Mouse (Mus musculus): ENCODE measurements around the gene Amn. TPM values are rescaled to one million over a fixed set of nuclear protein-coding genes. Genes with fewer than 3 reads are reported as not detected.

Gene Amn
- total RNA-seq, 2 experiments from 2014 or later = not detected

DNA sequence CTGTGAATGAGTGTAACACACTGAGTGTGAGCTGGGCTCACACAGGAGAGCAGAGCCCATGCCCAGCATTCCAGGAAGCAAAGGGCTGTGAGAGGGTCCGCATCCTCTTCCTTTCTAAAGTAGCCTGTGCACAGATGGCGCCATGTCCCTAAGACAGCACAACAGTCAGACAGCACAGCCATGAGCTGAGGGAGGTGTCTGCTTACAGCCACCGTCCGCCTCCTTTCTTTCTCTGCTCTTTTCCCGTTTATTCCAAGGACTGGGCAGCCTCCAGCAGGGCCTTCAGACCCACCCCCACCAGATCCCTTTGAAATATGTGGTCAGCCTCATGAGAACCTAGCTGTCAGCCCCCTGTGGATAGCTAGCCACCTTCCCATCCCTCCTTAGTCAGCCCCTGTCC lies 5.7 kb upstream of the Amn start:
- DNase-seq (ENCODE audit: low spot score) = no peak
- intact Hi-C loops (cut with DNase I) = no loop called here

GRCm38 (mm10) chr12:111266592-111266991 lies 4.3 kb upstream of the Amn start:
- intact Hi-C loops (cut with DNase I) = no loop called here
- DNase-seq (ENCODE audit: low spot score) = no peak

DNA sequence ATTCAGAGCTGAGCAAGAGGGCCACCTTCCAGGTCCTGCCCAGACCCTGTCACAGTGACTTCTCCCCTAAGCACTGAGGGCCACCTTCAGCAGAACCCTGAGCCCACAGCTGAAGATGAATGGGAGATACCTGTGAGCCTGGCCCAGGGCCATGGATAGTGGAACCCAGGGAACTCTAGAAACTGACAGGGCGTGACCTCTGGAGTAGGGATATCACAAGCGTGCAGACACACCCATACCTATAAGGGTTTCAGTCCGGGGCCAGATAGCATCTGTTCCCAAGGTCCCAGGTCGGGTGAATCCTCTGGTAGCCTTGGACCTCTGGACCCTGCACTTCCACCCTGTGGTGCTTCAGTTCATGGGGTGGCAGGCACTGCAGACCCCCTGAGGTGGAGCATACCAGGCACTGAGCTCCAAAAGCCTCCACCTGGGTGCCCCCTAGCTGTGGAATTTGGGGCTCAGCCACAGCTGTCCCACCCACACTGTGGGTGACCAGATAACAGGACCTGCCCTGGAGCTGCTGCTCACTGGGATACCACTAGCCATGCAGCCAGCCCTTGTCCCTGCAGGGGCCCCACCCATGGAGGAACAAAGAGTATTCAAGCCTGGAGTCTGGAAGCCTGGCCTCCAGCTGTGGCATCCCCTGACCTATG lies 3.1 kb upstream of the Amn start:
- no peak for DNase-seq (ENCODE audit: low spot score)

GRCm38 (mm10) chr12:111271406-111271805 lies 511 bp downstream of the Amn start:
- intact Hi-C loops (cut with DNase I) = loop anchor here (5.0 kb wide), 1 partner anchor 141 kb away; no protein-coding TSS in a partner anchor
- DNase-seq (ENCODE audit: low spot score) = no peak

More for the DNA sequence above, 3.1 kb upstream of the Amn start:
- intact Hi-C loops (cut with DNase I) = no loop called here

GRCm38 (mm10) chr12:111271966-111272365 lies 1.1 kb downstream of the Amn start:
- intact Hi-C loops (cut with DNase I) = loop anchor here (5.0 kb wide), 1 partner anchor 140 kb away; no protein-coding TSS in a partner anchor
- no peak for DNase-seq (ENCODE audit: low spot score)

DNA sequence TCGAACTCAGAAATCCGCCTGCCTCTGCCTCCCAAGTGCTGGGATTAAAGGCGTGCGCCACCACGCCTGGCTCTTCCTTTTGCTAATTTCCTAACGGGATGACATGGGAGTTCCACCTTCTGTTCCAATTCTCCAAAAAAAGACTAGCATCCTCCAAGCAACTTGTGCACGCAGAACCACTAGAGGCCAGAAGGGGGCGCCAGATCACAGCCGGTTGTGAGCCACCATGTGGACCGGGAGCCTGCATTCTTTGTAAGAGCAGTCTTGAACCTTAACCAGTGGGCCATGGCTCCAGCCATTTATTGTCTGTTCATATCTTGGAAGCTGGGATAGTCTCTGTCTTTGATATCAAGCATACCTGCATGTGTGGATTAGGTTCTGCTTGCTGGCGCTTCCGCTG lies 1.5 kb downstream of the Amn start:
- intact Hi-C loops (cut with DNase I) = loop anchor here (5.0 kb wide), 1 partner anchor 140 kb away; no protein-coding TSS in a partner anchor

DNA sequence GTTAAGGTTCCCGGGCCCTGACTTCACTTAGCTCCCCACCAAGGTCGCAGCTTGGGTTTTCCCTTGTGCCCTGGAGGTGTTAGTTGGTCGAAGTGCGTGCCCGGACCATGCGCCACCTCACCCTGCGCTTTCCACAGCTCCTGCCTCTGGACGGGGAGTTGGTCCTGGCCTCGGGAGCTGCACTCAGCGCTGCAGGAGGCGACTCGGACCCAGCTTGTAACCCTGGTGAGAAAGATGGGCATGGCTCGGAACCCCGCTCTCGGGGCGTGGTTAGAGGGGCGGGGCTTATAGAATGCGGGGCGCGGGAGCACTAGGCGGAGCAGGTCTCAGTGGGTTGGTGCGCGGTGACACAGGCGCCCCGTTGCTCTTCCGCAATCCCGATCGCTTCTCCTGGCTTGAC lies 3.1 kb downstream of the Amn start:
- DNase-seq (ENCODE audit: low spot score) = no peak
- intact Hi-C loops (cut with DNase I) = loop anchor here (5.0 kb wide), 1 partner anchor 138 kb away; no protein-coding TSS in a partner anchor

More for the DNA sequence above, 1.5 kb downstream of the Amn start:
- no peak for DNase-seq (ENCODE audit: low spot score)

- intact Hi-C loops (cut with DNase I) = loop anchor here (5.0 kb wide), 1 partner anchor 138 kb away; no protein-coding TSS in a partner anchor
- DNase-seq (ENCODE audit: low spot score) = no peak
These were observed 3.7 kb downstream of the Amn start for GRCm38 (mm10) chr12:111274447-111275149.

GRCm38 (mm10) chr12:111275150-111275841 lies 4.4 kb downstream of the Amn start:
- intact Hi-C loops (cut with DNase I) = no loop called here
- no peak for DNase-seq (ENCODE audit: low spot score)

DNA sequence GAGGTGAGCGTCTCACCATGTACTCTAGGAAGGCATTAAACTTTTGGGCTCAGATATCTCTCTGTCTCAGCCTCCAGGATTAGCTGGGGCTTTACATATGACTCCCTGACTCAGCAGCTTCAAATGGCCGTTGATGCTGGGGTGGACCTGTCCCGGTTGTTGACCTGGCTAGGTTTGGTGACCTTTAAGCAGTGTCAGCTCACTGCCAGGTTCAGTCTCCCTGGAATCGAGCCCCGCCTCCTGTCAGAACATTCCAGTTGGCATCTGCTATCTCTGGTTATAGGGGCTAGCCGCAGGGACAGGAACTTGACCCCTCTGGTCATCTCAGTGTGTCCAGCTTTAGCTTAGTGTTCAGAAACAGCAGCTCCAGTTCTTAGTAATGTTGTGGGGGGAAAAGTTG lies 5.5 kb downstream of the Amn start:
- no peak for DNase-seq (ENCODE audit: low spot score)
- intact Hi-C loops (cut with DNase I) = no loop called here

- intact Hi-C loops (cut with DNase I) = no loop called here
These were observed 12.7 kb downstream of the Amn start for GRCm38 (mm10) chr12:111283573-111283972.

DNA sequence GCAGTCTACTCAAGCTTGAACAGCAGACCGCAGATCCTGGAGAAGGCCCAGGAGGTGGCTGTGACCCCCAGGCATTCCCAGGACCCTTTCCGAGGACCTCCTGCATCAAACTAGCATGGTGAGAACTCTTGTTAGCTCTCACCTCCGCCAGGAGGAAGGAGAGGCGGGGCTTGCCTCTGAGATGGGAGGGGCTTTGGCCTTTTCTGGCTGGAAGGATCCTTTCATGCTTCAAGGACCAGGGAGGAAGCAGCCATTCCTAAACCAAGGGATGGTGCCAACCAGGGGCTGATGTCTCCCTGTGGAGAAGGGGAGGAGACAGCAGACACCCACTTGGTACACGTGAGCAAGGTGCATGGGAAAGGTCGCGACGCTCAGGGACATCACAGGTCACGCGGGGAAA lies 13.6 kb downstream of the Amn start:
- intact Hi-C loops (cut with DNase I) = no loop called here
- DNase-seq (ENCODE audit: low spot score) = no peak

More at GRCm38 (mm10) chr12:111283573-111283972, 12.7 kb downstream of the Amn start:
- DNase-seq (ENCODE audit: low spot score) = no peak

- intact Hi-C loops (cut with DNase I) = no loop called here
- DNase-seq (ENCODE audit: low spot score) = no peak
These were observed 22.1 kb downstream of the Amn start for GRCm38 (mm10) chr12:111293025-111293424.

GRCm38 (mm10) chr12:111301322-111302017 lies 30.6 kb downstream of the Amn start:
- intact Hi-C loops (cut with DNase I) = no loop called here
- DNase-seq (ENCODE audit: low spot score) = no peak

DNA sequence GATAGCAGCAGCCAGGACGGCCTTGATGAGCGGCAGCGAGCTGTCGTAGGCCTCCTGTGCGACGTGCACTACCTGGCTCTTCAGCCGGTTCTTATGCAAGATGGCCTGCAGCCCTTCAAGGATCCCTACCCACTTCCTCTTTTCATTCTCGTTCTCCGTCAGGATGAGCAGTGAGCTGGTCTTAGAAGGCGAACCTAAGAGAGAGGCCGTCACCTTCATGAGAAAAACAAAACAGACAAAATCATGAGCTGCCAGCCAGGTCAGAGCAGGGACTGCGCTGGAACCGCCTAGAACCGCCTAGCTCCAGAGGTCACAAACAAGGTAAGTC lies 31.1 kb downstream of the Amn start:
- DNase-seq (ENCODE audit: low spot score) = no peak
- intact Hi-C loops (cut with DNase I) = no loop called here

DNA sequence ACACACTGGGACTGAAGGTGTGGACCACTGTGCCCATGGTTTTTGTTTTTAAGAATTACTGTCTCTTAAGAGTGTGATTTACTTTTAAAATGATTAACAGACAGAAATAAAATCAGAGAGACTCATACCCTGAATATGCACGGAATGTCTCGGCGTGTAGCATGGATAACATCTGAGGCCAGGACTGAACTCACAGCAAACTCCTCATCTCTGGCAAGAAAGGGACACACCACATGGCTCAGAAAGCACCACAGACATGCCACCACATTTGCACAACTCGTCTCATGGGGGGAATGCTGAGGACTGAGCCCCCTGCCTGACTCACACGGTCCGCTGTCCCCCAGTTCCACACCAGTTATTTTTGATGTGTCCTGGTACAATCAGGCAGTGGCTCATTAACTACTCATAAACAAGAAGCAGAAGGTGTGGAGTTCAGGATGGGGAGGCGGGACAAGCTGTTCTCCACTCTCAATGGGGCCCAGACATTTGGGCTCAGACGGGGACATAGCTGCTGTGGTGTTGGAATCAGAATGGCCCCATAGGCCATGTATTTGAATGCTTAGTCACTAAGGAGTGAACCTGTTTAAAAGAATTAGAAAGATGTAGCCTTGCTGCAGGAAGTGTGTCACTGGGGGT lies 32.9 kb downstream of the Amn start:
- no peak for DNase-seq (ENCODE audit: low spot score)

DNA sequence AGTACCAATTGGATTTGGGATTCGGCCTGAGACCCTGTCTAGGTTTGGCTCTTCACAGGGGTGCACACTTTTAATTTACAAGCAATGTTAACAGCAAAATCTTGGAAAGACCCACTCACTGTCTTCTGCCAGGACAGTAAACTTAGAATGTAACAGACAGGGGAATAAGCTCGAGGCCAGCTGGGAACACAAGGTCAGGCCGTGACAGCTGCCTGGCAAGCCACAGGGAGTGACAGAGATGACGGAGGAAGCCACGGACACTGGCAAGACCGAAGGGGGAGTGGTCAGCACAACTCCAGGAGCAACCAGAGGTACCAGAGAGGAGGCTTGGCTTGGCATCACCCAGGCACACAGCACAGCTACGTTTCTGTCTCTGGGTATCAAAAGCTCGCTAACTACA lies 35.9 kb downstream of the Amn start:
- intact Hi-C loops (cut with DNase I) = no loop called here
- no peak for DNase-seq (ENCODE audit: low spot score)

More for the DNA sequence above, 32.9 kb downstream of the Amn start:
- intact Hi-C loops (cut with DNase I) = no loop called here

GRCm38 (mm10) chr12:111309256-111309655 lies 38.4 kb downstream of the Amn start:
- intact Hi-C loops (cut with DNase I) = no loop called here
- no peak for DNase-seq (ENCODE audit: low spot score)

DNA sequence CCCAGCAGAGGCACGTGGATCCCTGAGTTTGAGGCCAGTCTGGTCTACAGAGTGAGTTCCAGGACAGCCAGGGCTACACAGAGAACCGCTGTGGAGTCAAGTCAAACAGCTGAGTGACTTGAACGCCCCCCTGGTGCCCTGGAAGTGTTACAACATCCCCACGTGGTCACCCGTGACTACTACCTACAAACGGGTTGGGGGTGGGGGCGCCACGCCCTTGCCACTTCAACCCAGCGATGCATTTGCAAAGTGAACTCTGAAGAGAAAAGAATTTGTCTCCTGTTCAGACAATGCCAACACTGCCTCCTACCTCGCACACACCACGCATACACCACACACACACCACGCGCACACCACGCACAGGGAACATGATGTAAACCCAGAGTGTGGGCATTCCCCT lies 39.0 kb downstream of the Amn start:
- intact Hi-C loops (cut with DNase I) = no loop called here
- DNase-seq (ENCODE audit: low spot score) = no peak

- intact Hi-C loops (cut with DNase I) = no loop called here
- DNase-seq (ENCODE audit: low spot score) = no peak
These were observed 40.9 kb downstream of the Amn start for GRCm38 (mm10) chr12:111311775-111312174.
